Comparison of ENCODE assay signal across 20 mouse cellular contexts in the genomic region with DNA sequence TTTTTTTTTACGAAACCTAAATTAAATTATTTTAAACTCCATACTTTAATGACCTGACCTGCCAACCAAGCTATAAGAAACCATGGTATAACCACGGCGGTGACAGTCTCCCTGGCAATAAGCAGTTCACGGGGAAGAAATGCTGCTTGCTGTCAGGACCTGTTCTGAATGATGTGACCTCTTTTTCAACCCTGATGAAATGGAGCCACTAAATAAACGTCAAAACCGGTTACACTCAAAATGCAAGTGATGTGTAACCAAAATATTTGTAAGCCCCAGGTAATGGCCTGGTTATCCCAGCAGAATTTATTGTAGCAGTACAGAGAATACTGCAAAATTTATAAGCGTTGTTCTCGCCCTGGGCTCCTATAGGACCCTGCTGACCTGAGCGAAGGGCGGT.
DNase-seq lines count a peak whose midpoint lies in the region; ATAC-seq lines count a peak whose summit lies in the region.
"Had no signal": no experiment of that assay in that cellular context is flagged by ENCODE, and none has a peak within 500 bp of the region (broad histone marks: within the 10 kb centered on the region; RNA-seq: fewer than 3 reads in every experiment).

No protein-coding gene starts in this region.

- peaks cover 4% of the 10 kb centered on the region; the same call in 1 of the 2 replicates for H3K4me1 ChIP-seq in heart, embryonic 10.5 days
- H3K4me1 ChIP-seq in embryonic facial prominence, embryonic 10.5 days: peaks cover 33% of the 10 kb centered on the region
- no peaks in the 10 kb centered on the region for H3K4me1 ChIP-seq in hindbrain, embryonic 12.5 days
- H3K4me1 ChIP-seq in midbrain, embryonic 11.5 days (ENCODE audit: control insufficient read depth, insufficient read depth, low read length): no peaks in the 10 kb centered on the region
- H3K4me1 ChIP-seq: forebrain, embryonic 15.5 days; heart, embryonic 12.5 days had no signal

- DNase-seq in heart, embryonic 10.5 days (ENCODE audit: low spot score): peak; percentile 30
- DNase-seq in heart, postnatal 4 days: no peak
- DNase-seq in embryonic facial prominence, embryonic 10.5 days (ENCODE audit: low spot score): peak; percentile 14
- peak; percentile 38 for DNase-seq in forelimb bud, embryonic 11.5 days (ENCODE audit: low read depth, low spot score)
- DNase-seq in retina, embryonic 14.5 days (ENCODE audit: low spot score): peak; percentile 91
- DNase-seq in adrenal gland, adult 8-10 months: no peak
- DNase-seq in midbrain, embryonic 11.5 days (ENCODE audit: low spot score, missing footprints): no peak
- DNase-seq: adrenal gland, adult 2 months; adrenal gland, postnatal 36 days; cerebellum, adult 2 months; cerebellum, postnatal 10 days; embryo, embryonic 11 days; gastrocnemius, postnatal 14 days had no signal

- no peaks in the 10 kb centered on the region for H3K36me3 ChIP-seq in heart, embryonic 10.5 days
- H3K36me3 ChIP-seq in embryonic facial prominence, embryonic 10.5 days (replicated peaks): no peaks in the 10 kb centered on the region
- no peaks in the 10 kb centered on the region for H3K36me3 ChIP-seq in hindbrain, embryonic 12.5 days
- H3K36me3 ChIP-seq in midbrain, embryonic 11.5 days (ENCODE audit: control insufficient read depth, insufficient read depth, low read length): no peaks in the 10 kb centered on the region
- H3K36me3 ChIP-seq: forebrain, embryonic 15.5 days; heart, embryonic 12.5 days had no signal

- H3K4me3 ChIP-seq in heart, embryonic 10.5 days: no peak overlapping the region
- no peak overlapping the region for H3K4me3 ChIP-seq in embryonic facial prominence, embryonic 10.5 days
- H3K4me3 ChIP-seq in hindbrain, embryonic 12.5 days: no peak overlapping the region
- H3K4me3 ChIP-seq in midbrain, embryonic 11.5 days (ENCODE audit: low read depth, low read length): no peak overlapping the region
- H3K4me3 ChIP-seq: forebrain, embryonic 15.5 days; heart, adult 2 months; heart, embryonic 12.5 days had no signal

- H3K9me3 ChIP-seq in heart, embryonic 10.5 days: no peaks in the 10 kb centered on the region
- 0 out of 2 replicates have a peak, but pooled peaks cover 3% of the 10 kb centered on the region for H3K9me3 ChIP-seq in embryonic facial prominence, embryonic 10.5 days
- no peaks in the 10 kb centered on the region for H3K9me3 ChIP-seq in hindbrain, embryonic 12.5 days (replicated peaks)
- no peaks in the 10 kb centered on the region for H3K9me3 ChIP-seq in midbrain, embryonic 11.5 days (ENCODE audit: control insufficient read depth, low read length)
- H3K9me3 ChIP-seq: forebrain, embryonic 15.5 days; heart, embryonic 12.5 days had no signal

- ATAC-seq in hindbrain, embryonic 12.5 days (ENCODE audit: low FRiP score): no peak
- no peak for ATAC-seq in midbrain, embryonic 11.5 days (ENCODE audit: low FRiP score)
- ATAC-seq: forebrain, embryonic 15.5 days; hindbrain, embryonic 16.5 days; inflammation-experienced regulatory T-cells, adult 6 months; Patski had no signal

- H3K27me3 ChIP-seq in heart, embryonic 10.5 days (ENCODE audit: insufficient read depth, poor library complexity, severe bottlenecking): no peaks in the 10 kb centered on the region
- no peaks in the 10 kb centered on the region for H3K27me3 ChIP-seq in embryonic facial prominence, embryonic 10.5 days (replicated peaks; ENCODE audit: low read depth, poor library complexity, severe bottlenecking)
- H3K27me3 ChIP-seq in hindbrain, embryonic 12.5 days: no peaks in the 10 kb centered on the region
- no peaks in the 10 kb centered on the region for H3K27me3 ChIP-seq in midbrain, embryonic 11.5 days (ENCODE audit: control insufficient read depth, insufficient read depth, low read length)
- H3K27me3 ChIP-seq: forebrain, embryonic 15.5 days; Patski had no signal

- H3K4me2 ChIP-seq in hindbrain, embryonic 12.5 days (replicated peaks): no peak overlapping the region
- H3K4me2 ChIP-seq in midbrain, embryonic 11.5 days: no peak overlapping the region
- H3K4me2 ChIP-seq: forebrain, embryonic 15.5 days; heart, embryonic 12.5 days had no signal

- H3K9ac ChIP-seq in hindbrain, embryonic 12.5 days: no peak overlapping the region
- H3K9ac ChIP-seq in midbrain, embryonic 11.5 days (ENCODE audit: low read length): no peak overlapping the region
- H3K9ac ChIP-seq: forebrain, embryonic 15.5 days; heart, embryonic 12.5 days had no signal

- WGBS in heart, embryonic 10.5 days: 82% methylated on average over 10 of the region's 10 CpGs
- WGBS in embryonic facial prominence, embryonic 10.5 days: 71% methylated on average over 10 of the region's 10 CpGs
- 70% methylated on average over 10 of the region's 10 CpGs for WGBS in hindbrain, embryonic 12.5 days
- 86% methylated on average over 10 of the region's 10 CpGs for WGBS in midbrain, embryonic 11.5 days

- no peak overlapping the region for H3K27ac ChIP-seq in heart, embryonic 10.5 days
- no peak overlapping the region for H3K27ac ChIP-seq in embryonic facial prominence, embryonic 10.5 days (replicated peaks)
- no peak overlapping the region for H3K27ac ChIP-seq in hindbrain, embryonic 12.5 days
- H3K27ac ChIP-seq in midbrain, embryonic 11.5 days (ENCODE audit: low read depth, low read length): no peak overlapping the region
- H3K27ac ChIP-seq: forebrain, embryonic 15.5 days; heart, adult 2 months had no signal

Comparison
In these comparisons a context has a peak if more than half of its experiments do, and no peak if none do; other contexts are left out.
1. DNase-seq: peak in heart, embryonic 10.5 days (single experiment), embryonic facial prominence, embryonic 10.5 days (single experiment), forelimb bud, embryonic 11.5 days (single experiment) and retina, embryonic 14.5 days (single experiment); none in heart, postnatal 4 days (single experiment), adrenal gland, adult 8-10 months (single experiment) and midbrain, embryonic 11.5 days (single experiment).